Mouse (Mus musculus) thymus, adult 2 months (tissue): ENCODE measurements around the gene Gm42791.

Experiments
- CTCF ChIP-seq: fragments of 200-500 bp; IDR thresholded peaks from 2 replicates; pipeline ENCODE4 v1.5.1; 2012; ENCODE audit warnings: mild to moderate bottlenecking, control low read depth, low read length, moderate library complexity, borderline replicate concordance; ENCODE audit not compliant: control insufficient read depth, poor library complexity, insufficient read depth; ENCODE audit errors: extremely low read depth
- POLR2A ChIP-seq: fragments of 200-500 bp; IDR thresholded peaks from 2 replicates; pipeline ENCODE4 v1.6.1; 2012; ENCODE audit warnings: mild to moderate bottlenecking, low read length, control low read depth, moderate library complexity; ENCODE audit not compliant: control insufficient read depth, poor library complexity, insufficient read depth; ENCODE audit errors: extremely low read depth

DNA sequence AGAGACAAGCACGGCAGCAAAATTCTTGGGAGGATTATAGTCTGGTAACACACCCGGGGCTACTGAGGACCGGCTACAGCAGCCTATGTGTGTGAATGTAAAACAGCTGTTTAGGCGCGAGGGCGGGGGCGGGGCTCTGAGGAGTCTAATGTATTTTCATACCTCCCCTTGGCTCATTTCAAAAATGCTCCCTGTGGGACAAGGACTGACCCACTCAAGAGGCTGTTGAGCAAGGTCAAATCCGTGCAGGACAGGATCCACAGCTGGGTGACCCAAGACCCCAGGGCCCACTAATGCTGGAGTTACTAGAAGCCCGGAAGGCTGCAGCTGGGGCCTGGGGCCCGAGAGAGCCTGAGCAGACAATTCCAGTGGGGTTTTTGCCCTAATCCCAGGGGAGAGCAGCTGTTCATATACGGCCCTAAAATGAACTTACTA is 55.0 kb downstream of the Gm42791 start:
- TF ChIP-seq POLR2A = no peak
- TF ChIP-seq CTCF = no peak
